Mouse (Mus musculus) forebrain, embryonic 16.5 days (tissue): ENCODE results near the gene Gm29276. TPM values are rescaled to one million over a fixed set of nuclear protein-coding genes. Genes with fewer than 3 reads are reported as not detected.
"Not testable (repeated sequence)": the region's sequence is repeated elsewhere in the genome, so short reads cannot be mapped to it uniquely, and the experiment has no call there.

Source experiments
- ATAC-seq: fragments of 200-750 bp; cut with Nextera tagmentation; 2 replicates; pipeline ENCODE4 v1.8.0; 2017; ENCODE audit warnings: mild to moderate bottlenecking, moderate library complexity
- H3K27ac ChIP-seq: fragments of 300-500 bp; sonication (generic); 2 replicates; pipeline ENCODE4 v1.5.1; 2014; ENCODE audit warnings: low read length, control low read depth
- H3K27me3 ChIP-seq: fragments of 300-500 bp; sonication (generic); replicated peaks from 2 replicates; pipeline ENCODE4 v1.6.1; 2014; ENCODE audit warnings: low read length; ENCODE audit not compliant: control insufficient read depth, insufficient read depth
- H3K36me3 ChIP-seq: fragments of 300-500 bp; sonication (generic); 2 replicates; pipeline ENCODE4 v1.6.1; 2014; ENCODE audit not compliant: control insufficient read depth, insufficient read depth
- H3K4me1 ChIP-seq: fragments of 300-500 bp; sonication (generic); replicated peaks from 2 replicates; pipeline ENCODE4 v1.6.1; 2014; ENCODE audit warnings: low read length; ENCODE audit not compliant: control insufficient read depth, insufficient read depth
- H3K4me2 ChIP-seq: fragments of 300-500 bp; sonication (generic); 2 replicates; pipeline ENCODE4 v1.6.1; 2014; ENCODE audit warnings: mild to moderate bottlenecking, low read length, control low read depth
- H3K4me3 ChIP-seq: fragments of 300-500 bp; sonication (generic); replicated peaks from 2 replicates; pipeline ENCODE4 v1.5.1; 2014; ENCODE audit warnings: mild to moderate bottlenecking, low read length, control low read depth
- H3K9ac ChIP-seq: fragments of 300-500 bp; sonication (generic); replicated peaks from 2 replicates; pipeline ENCODE4 v1.6.1; 2014; ENCODE audit warnings: low read depth, low read length, control low read depth
- H3K9me3 ChIP-seq: fragments of 300-500 bp; sonication (generic); 2 replicates; pipeline ENCODE4 v1.6.1; 2016; ENCODE audit warnings: low read length; ENCODE audit not compliant: control insufficient read depth
- WGBS: fragments of 180-500 bp; shearing (Covaris S2); extraction: QIAGEN DNeasy Blood & Tissue Kit; methylation state at CpG from one replicate; pipeline ENCODE4 v1.1.7; 2014; 5-methylcytosine and 5-hydroxymethylcytosine counted together
- polyA plus RNA-seq: library from polyadenylated mRNA; unstranded; fragments of >200 nt; fragmentation: Nextera tagmentation; extraction: Ambion mirVana; gene quantifications from 2 replicates; pipeline ENCODE4 v1.2.1, GENCODE M21; 2015

The Gm29276 gene
- not detected in 2 replicates for polyA plus RNA-seq

- not testable (repeated sequence) for H3K9me3 ChIP-seq, H3K27ac ChIP-seq, H3K36me3 ChIP-seq, H3K27me3 ChIP-seq, ATAC-seq, H3K4me2 ChIP-seq, H3K9ac ChIP-seq, H3K4me3 ChIP-seq, H3K4me1 ChIP-seq
- no CpG with 5 or more reads among the region's 7 CpGs for WGBS
These were observed at the start of gene Gm29276 for GRCm38 (mm10) chrY:42582150-42582549. Gene Gm29276, minus strand, starts transcription at chrY:42582250.
